Mouse (Mus musculus): Measurements from ENCODE around the gene 9030025P20Rik.
A peak's percentile ranks its signal among the peaks of the same experiment; 100 is the strongest.
"Not testable (repeated sequence)": the region's sequence is repeated elsewhere in the genome, so short reads cannot be mapped to it uniquely, and the experiment has no call there.

The 9030025P20Rik gene

GRCm38 (mm10) chr17:14992522-14993138 is 14.4 kb downstream of the 9030025P20Rik start:
- not testable (repeated sequence) for DNase-seq

GRCm38 (mm10) chr17:14993139-14993832 is 15.0 kb downstream of the 9030025P20Rik start:
- DNase-seq, result not testable (repeated sequence)

- DNase-seq, result not testable (repeated sequence)
These were observed 15.9 kb downstream of the 9030025P20Rik start for GRCm38 (mm10) chr17:14994140-14994539.

- not testable (repeated sequence) for DNase-seq
These were observed 21.8 kb downstream of the 9030025P20Rik start for GRCm38 (mm10) chr17:15000047-15000446.

- not testable (repeated sequence) for DNase-seq
These were observed 30.8 kb downstream of the 9030025P20Rik start for GRCm38 (mm10) chr17:15009088-15009487.

GRCm38 (mm10) chr17:15009706-15010413 is 31.6 kb downstream of the 9030025P20Rik start, which contains the start of gene Gm3435:
Gene Gm3435, plus strand, starts transcription at chr17:15010176.
- not testable (repeated sequence) for DNase-seq

GRCm38 (mm10) chr17:15021503-15022220 is 43.4 kb downstream of the 9030025P20Rik start:
- peak; percentile 64 for DNase-seq

- DNase-seq, result not testable (repeated sequence)
These were observed 45.7 kb downstream of the 9030025P20Rik start for GRCm38 (mm10) chr17:15023878-15024492.

- DNase-seq, result not testable (repeated sequence)
These were observed 46.4 kb downstream of the 9030025P20Rik start for GRCm38 (mm10) chr17:15024502-15025193.

GRCm38 (mm10) chr17:15025513-15025912 is 47.2 kb downstream of the 9030025P20Rik start:
- not testable (repeated sequence) for DNase-seq

- DNase-seq, result not testable (repeated sequence)
These were observed 53.1 kb downstream of the 9030025P20Rik start for GRCm38 (mm10) chr17:15031414-15031813.

- not testable (repeated sequence) for DNase-seq
These were observed 62.2 kb downstream of the 9030025P20Rik start for GRCm38 (mm10) chr17:15040455-15040854.

All from layer of hippocampus, adult 9-11 months (tissue).